Mouse (Mus musculus) spleen, postnatal 4 days (tissue): ENCODE results near the gene Itsn1.

Source experiments
- DNase-seq, 2 experiments: peaks; one replicate each; pipeline ENCODE4 v3.0.0; 2022; ENCODE audit warnings: low spot score in 2 of 2

Gene Itsn1

DNA sequence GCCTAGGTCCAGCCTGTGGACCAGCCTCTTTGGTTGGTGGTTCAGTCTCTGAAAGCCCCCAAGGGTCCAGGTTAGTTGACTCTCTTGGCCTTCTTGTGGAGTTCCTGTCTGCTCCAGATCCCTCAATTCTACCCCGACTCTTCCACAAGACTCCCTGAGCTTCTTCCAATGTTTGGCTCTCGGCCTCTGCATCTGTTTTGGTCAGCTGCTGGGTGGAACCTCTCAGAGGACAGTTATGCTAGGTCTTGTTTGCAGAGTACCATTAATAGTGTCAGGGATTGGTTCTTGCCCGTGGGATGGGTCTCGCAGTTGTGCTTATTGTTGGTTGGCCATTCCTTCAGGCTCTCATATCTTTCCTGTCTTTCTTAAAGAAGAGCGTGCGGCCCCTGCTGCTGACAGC lies 39.5 kb downstream of the Itsn1 start:
- no peak for DNase-seq

DNA sequence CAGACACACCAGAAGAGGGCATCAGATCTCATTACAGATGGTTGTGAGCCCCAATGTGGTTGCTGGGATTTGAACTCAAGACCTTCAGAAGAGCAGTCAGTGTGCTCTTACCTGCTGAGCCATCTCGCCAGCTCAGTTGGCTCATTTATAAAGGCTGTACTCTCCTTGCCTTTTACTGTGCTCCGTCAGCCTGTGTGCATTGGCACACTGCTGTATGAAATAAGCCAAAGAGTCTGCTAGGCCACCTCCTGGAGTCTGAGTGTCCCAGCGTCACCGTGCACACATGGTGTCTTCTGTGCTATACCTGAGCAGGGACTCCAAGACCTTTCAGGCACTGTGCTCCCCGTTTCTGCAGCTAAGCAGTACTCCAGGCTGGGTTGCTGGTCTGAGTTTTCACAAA lies 40.8 kb downstream of the Itsn1 start:
- DNase-seq, result no peak

DNA sequence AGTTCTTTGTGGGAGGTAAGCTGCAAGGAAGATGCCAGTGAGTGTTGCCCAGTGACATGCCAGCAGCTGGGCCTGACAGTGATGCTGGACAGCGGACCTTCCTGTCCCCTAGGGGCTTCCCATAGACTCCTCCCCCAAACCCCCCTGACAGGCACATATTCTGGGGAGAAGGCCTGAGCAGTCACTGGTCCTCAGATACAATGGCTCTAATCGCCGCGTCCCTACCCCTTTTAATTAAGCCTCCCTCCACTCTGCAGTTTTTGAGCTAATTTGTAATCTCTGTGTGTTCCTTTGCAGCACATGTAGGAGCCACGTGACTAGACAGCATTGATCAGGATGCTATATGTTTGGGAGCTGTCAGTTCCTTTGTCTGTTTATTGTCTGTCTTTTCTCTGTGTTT lies 41.6 kb downstream of the Itsn1 start:
- no peak for DNase-seq

DNA sequence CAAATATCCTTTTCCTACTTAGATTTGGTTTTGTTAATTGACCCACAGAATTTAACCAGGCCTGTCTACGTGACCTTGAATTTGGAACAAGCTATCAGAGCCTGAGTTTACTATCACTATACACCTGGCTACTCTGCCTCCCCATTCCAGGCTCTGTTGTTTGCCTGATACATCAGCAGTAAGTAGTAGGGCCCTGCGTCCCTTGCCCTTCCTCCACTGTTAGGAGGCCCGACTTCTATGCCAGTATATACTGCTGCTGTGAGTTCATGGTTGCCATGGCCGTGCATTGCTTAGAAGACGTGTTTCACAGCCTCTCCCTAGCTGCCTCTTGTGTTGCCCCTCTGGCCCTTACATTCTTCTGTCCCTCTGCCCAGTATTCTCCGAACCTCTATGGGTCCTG lies 42.3 kb downstream of the Itsn1 start:
- DNase-seq, result no peak

DNA sequence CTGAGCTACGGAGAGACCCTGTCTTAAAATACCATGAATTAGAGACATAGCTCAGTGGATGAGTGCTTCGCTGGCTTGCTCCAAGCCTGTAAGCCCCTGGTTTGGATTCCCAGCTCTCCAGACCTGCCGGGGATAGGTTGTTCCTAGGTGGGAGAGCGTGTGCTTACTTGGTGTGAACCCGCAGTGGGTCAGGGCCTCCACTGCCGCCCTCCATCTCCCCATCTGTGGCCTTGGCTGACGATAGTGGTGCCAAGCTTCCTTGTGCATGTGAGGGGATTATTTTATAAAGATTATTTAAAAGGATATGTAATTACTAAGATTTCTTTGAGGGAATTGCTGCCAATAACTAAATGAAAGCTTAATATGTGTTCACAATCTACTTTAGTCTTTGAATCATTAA lies 43.5 kb downstream of the Itsn1 start:
- no peak for DNase-seq

DNA sequence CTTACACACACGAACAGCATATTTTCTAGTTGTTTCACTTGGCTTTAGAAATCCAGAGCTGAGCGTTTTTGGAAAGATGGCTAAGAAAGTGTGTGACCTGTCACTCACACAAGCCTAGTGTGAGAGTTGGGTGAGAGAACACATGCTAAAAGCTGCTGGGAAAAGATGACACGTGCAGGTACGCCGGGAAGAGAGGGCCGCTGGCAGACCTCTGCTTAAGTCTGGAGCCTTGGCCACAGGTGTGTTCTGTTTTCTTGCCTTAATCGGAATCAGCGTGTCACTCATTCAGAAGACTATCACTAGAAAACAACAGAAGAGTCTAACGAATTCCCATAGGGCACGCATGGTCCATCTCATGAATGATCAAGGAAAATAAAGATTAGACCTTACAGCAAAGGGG lies 50.5 kb downstream of the Itsn1 start:
- DNase-seq, result no peak

DNA sequence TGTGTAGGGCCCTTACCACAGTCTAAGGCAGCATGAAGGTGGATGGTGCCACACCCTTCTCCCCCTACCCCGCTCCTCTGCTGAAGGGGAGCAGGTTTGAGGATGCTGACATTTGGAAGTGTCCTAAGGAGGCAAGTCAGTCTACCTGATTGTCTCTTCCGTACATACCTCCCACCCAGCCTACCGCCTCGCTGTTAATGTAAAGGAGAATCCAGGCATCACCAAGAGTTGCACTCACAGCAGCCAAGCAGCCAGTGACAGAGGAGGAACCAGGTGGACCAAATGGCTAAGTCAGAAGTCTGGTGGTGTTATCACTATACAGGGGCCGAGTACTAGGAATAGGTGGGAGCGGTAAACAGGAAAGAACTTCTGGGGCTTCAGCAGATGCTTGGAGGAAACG lies 51.1 kb downstream of the Itsn1 start:
- DNase-seq, result no peak

DNA sequence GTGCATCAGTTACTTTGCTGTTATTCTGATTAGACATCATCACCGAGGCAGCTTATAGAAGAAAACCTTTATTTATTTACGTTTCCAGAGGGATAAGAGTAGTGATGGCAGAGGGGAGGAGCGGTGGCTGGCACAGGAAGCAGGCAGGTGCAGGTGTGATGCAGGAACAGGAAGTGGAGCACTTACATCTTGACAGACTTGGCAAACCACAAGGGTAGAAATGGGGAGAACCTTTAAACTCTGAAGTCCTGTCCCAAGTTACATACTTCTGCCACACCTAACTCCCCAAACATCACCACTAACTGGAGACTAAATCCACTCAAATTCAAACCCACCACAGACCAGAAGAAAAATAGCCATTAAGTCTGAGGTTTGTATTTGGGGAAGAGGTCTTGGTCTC lies 51.7 kb downstream of the Itsn1 start:
- no peak for DNase-seq

DNA sequence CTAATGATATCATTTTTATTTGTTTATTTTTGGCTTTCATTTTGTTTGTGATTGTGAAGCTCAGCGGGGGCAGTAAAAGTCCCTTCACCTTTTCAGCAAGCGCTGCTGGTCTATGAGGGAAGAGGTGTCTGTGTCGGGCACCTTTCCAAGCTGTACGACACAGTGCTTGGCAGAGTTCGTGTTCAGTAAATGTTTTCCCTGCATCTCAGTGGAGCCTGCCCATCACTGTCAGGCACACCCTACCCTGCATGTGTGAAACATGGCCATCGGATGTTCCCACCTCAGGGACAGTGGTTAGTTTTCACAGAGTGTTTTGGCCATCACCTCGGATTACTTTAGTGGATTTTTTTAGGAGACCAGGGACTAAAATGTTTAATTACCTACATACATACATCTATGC lies 54.1 kb downstream of the Itsn1 start:
- no peak for DNase-seq

DNA sequence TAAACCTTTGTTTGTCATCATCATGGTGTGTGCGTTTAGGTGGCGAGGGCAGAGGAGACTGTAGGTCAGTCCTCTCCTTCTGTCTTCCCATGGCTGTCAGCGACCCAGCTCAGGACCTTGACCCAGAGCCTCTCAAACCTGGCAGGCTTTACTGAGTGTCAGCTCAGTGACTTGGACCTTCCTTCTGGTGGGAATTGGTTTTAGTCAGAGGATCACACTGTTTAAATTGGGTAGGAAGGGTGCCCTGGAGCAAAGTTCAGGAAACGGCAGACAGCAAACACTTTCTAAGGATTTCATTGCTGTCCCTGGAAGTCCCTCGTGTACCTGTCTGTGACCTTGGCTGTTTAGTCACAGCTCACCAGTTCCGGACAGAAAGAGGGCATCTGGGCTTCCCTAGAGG lies 55.2 kb downstream of the Itsn1 start:
- DNase-seq, result no peak

DNA sequence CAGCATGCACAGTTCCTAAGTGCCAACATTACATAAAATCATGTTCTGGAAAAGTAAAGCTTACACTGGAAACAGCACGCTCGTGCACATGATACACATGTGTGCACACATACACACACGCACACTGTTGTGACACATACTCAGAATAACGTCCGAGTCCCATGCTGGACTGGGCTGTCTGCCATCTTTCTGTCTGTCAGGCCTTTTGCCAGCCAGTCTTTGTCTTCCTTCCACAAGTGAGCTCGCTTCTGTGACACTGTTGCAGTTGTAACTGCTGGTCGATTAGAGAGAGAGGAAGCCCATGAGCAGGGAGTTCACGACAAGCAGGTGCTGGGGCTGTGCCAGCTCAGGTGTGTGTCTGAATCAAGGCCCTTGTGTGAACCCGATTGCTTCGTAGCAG lies 57.3 kb downstream of the Itsn1 start:
- DNase-seq, result no peak

DNA sequence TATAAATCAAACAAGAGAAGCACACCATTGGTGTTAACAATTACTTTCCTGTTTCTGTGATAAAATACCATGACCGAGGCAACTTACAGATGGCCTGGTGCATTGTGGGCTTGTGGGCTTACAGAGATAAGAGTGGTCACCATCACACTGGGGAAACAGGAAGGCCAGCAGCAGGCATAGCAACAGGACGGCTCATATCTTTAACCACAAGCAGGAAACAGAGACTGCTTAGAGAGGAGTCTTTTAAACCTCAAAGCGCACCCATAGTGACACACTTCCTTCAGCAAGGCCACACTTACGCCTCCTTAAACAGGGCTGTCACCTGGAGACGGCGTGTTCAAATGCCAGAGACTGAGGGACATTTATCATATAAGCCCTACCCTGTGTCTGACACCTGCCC lies 60.6 kb downstream of the Itsn1 start:
- no peak for DNase-seq

DNA sequence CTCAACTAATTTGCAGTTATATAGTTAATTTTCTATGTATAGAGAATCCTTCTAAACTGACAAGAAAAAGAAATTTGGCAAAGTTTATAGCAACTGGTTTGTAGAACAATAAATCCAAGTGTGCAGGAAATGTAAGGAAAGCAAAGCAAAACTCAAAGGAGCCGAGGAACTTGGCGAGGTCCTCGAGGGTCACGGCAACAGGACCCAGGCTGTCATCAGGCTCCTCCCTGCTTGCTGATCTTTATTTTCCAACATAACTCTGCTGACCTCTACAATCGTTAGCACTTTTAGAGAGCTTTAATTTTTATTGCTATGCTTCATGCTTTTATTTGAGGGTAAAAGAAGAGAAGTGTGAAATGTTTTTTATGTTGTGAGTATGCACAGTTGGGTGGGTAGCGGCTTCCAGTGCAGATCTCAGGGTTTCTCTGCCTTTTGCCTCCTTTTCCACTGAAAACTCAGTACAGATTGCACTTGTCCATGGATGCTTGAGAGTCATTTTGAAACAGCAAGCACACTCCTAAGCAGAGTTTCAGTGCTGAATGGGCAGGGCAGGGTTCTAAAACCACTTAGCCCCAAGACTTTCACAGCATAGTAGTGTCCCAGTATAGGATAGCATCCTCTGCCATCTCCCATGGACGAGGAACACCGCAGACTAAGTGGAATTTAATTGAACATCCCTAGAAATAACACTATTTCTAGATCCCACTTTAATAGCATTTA lies 63.6 kb downstream of the Itsn1 start:
- DNase-seq, result no peak

DNA sequence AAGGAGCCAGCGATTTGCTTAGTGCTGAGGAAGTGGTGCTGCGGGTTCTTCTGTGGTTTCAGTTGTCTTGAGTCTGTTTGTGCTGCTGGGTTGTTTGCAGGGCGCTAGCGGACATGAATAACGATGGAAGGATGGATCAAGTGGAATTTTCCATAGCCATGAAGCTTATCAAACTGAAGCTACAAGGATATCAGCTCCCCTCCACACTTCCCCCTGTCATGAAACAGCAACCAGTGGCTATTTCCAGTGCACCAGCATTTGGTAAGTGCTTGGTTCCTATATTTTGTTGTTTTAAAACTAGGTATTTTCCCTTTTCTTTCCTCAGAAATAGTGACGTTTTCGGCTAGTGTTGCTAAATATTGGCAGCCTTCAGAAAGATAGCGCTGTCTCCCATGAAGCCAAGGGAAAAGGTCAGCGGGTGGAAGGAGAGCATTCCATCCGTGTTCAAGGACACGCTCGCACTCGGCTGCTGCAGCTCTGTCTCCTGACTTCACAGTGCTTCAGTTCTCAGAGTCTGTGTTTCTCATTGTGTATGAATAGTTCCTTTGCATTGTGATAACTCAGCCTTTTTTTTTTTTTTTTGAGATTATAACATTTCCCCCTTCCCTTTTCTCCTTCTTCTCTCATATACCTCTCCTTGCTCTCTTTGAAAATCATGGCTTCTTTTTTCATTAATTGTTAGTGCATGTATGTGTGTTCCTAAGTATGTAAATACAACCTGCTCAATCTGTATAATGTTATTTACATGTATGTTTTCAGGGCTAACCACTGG lies 64.6 kb downstream of the Itsn1 start:
- DNase-seq, result no peak

DNA sequence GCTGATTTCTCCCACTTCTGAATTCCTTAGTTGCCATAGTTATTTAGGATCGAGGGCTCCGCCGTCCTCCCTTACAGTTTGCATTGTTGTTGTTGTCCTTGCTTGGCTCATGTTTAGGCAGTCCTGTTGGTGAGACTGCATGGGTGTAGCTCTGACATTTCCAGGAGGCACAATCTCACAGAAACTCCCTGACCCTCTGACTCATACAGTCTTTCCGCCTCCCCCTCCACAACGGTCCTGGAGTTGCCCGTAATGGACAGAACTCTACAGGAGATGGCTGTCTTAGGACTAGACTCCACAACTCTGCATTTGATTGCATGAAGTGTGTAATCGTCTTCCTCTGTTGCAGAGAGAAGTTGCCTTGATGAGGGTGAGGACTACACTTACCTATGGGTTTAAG lies 65.2 kb downstream of the Itsn1 start:
- DNase-seq, result no peak

DNA sequence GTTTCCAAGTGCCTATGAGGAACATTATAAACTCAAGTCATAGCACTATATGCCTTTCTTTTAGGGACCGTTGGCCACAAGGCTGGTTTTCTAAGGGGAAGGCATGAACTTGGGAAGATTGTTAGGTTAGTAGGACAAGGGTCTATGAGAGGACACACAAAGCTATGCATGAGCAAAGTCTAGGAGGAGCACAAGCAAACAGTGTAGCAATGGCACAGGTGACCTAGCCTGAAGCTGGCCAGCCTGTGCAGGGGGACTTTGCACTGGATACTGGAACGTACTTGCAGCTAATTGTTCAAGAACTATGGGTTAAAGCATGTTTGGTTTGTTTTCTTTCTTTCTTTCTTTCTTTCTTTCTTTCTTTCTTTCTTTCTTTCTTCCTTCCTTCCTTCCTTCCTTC lies 66.0 kb downstream of the Itsn1 start:
- no peak for DNase-seq

DNA sequence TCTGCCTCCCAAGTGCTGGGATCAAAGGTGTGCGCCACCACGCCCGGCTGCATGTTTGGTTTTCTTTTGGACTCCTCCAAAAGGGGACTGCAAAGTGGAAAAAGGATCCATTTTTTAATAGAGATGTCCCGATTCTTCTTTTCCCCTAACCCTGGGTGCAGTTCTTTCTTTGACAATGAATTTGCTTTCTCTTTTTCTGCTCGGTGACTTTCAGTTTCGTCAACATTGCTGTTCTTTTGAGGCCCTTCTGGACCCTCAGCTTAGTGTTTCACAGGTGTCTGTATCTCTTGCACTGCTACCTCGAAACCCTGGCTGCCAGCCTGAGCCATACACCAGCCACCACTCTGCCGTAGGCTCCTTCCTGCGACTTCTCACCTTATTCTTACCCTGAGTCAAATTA lies 66.5 kb downstream of the Itsn1 start:
- DNase-seq, result no peak

DNA sequence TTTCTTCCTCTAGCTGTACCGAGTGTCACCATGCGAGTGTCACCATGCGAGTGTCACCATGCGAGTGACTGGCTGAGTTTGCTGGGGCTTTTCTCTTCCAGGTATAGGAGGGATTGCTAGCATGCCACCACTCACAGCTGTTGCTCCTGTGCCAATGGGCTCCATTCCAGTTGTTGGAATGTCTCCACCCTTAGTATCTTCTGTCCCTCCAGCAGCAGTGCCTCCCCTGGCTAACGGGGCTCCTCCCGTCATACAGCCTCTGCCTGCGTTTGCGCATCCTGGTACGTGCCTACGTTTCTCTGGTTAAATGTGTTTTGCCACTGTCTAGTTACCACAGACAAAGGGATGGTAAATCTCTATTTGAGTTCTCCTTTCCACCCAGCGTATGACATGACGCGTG lies 72.3 kb downstream of the Itsn1 start:
- peak in 1 of 2 experiments; percentile 27 for DNase-seq

DNA sequence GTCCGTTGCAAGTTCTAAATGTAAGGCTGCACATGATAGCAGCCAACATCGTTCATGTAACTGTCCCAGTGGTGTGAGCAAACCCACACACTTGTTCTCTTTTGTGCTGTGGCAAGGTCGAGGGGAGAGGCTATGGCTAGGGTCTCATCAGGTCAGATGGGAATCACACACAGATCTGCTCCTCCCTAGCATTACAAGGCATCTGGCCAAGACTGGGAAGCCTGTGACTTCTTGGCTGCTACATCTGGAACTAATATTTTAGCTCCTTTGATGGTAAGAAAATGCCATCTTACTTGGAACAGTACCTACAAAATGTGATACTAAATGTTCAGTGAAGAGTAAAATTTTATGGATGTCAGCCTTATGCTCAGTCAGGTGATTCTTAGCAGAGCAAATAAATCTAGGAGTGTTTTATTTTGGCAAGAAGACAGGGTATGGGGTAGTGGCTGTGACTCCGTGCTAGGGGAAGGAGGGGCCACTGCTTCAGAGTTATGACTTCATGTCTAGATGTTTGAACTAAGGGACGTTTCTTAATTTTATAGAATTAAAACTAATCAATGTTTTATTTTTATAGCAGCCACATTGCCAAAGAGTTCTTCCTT lies 73.5 kb downstream of the Itsn1 start:
- no peak for DNase-seq

DNA sequence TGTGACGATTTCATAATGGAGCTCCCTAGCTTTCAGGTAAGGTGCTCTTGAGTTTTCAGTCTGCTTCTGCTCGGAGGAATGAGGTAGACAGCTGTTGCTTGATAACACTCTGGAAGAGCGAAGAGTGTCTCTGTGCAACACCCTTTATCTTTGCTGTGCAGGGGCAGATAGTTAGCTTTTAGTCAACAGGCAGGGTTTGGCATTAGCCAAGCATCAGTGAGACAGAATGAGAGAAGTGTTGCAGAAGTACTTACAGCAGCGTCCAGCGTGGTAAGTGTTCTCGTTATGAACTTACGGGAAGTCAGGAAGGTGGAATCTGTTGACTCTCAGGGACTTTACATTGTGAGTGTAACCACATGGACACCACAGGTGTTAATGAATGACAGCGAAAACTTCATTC lies 75.3 kb downstream of the Itsn1 start:
- peak in 1 of 2 experiments; percentile 59 for DNase-seq

DNA sequence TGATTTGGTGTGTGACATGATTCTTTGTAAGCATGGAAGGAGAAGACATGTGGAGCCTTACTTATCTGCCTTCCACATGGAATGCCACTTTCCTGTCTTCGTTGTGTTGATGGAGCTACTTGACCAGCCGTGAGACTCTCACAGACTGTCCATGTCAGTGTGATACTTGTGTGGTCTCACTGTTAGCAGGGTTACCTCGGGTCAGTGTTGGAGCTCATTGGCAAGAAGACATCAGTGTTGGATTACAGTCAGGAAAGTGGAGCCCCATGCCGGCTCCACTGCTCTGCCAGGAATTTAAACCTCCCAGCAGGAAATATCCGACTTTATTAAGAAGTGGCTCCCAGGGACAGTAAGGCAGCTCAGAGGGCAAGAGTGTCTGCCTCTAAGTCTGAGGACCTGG lies 75.8 kb downstream of the Itsn1 start:
- DNase-seq, result peak in 1 of 2 experiments; percentile 32

DNA sequence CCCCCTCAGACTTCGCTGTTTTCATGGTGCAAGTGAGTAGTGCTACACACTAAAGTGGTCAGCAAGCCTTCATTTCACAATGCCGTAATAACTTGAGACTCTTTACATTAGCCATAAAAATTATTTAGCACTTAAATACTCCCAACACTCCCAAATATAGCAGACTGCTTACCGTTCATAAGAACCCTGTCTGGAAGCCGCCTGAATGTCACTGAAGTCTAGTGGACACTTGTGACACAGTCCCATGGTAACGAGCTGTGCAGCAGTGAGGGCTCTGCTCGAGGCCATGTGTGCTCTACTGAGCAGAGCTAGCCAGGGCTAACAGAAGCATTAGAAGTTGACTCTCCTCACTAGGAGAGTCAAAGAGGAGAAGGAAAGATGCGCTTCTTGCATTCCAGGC lies 81.2 kb downstream of the Itsn1 start:
- DNase-seq, result no peak

DNA sequence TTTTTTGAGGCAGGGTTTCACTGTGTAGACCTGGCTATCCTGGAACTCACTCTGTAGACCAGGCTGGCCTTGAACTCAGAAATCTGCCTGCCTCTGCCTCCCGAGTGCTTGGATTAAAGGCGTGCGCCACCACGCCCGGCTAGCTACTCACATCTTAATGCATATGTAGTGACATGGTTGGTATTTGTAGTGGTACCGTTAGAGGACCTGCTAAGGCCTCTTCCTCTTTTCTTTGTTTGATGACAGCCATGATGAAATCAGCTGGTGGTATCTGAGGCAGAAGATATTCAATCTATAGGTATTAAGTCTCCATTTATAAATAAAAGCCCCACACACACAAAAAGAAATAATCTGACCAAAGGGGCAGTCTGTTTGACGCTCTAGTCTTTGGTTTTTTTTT lies 82.3 kb downstream of the Itsn1 start:
- DNase-seq, result no peak
